ENCODE assay signal across 11 mouse cellular contexts in genomic region chr16:92200615-92201014, GRCm38 (mm10).
A peak's percentile ranks its signal among the peaks of the same experiment; 100 is the strongest.
DNase-seq lines count a peak whose midpoint lies in the region; ATAC-seq and TF ChIP-seq lines count a peak whose summit lies in the region.
"Had no signal": no experiment of that assay in that cellular context is flagged by ENCODE, and none has a peak within 500 bp of the region (broad histone marks: within the 10 kb centered on the region; RNA-seq: fewer than 3 reads in every experiment).

No protein-coding gene starts in this region.

- H3K4me2 ChIP-seq in heart, embryonic 11.5 days, result no peak overlapping the region
- no peak overlapping the region for H3K4me2 ChIP-seq in hindbrain, embryonic 14.5 days (replicated peaks)
- H3K4me2 ChIP-seq in liver, embryonic 12.5 days, result no peak overlapping the region

- intact Hi-C loops in heart, postnatal 10 days (cut with DNase I), result no loop called here

- no peak for TF ChIP-seq POLR2A in brain, embryonic 14.5 days (IDR thresholded peaks at IDR 0.05; ENCODE audit: borderline replicate concordance, extremely low read depth, insufficient read depth, insufficient read length, poor library complexity, severe bottlenecking)

- DNase-seq in heart, postnatal 10 days, result peak; percentile 46 to 49
- peak; percentile 24 for DNase-seq in 3T3-L1 (ENCODE audit: low read depth, low spot score)
- peak; percentile 62 for DNase-seq in brain, embryonic 14.5 days (ENCODE audit: low read depth)
- DNase-seq in hindbrain, embryonic 14.5 days (ENCODE audit: low spot score), result no peak
- DNase-seq in kidney, postnatal 14 days, result no peak
- DNase-seq in spleen, postnatal 4 days (ENCODE audit: low spot score in 2 of 2), result no peak
- DNase-seq: adrenal gland, postnatal 10 days; liver had no signal

- no peak for ATAC-seq in heart, embryonic 11.5 days (replicated peaks; ENCODE audit: insufficient number of reproducible peaks, low FRiP score, low TSS enrichment)
- ATAC-seq in hindbrain, embryonic 14.5 days (ENCODE audit: low FRiP score), result peak; percentile 87; the same call in 1 of the 2 replicates
- ATAC-seq in liver, embryonic 12.5 days, result no peak

- no peak overlapping the region for H3K27ac ChIP-seq in heart, embryonic 11.5 days (ENCODE audit: low read depth, low read length)
- no peak overlapping the region for H3K27ac ChIP-seq in hindbrain, embryonic 14.5 days
- no peak overlapping the region for H3K27ac ChIP-seq in liver, embryonic 12.5 days
- H3K27ac ChIP-seq: kidney, postnatal 0 days had no signal

- no peaks in the 10 kb centered on the region for H3K9me3 ChIP-seq in heart, embryonic 11.5 days (replicated peaks; ENCODE audit: control insufficient read depth, low read length)
- H3K9me3 ChIP-seq in hindbrain, embryonic 14.5 days (ENCODE audit: control insufficient read depth, low read length), result no peaks in the 10 kb centered on the region
- no peaks in the 10 kb centered on the region for H3K9me3 ChIP-seq in liver, embryonic 12.5 days (replicated peaks)

- H3K9ac ChIP-seq in heart, embryonic 11.5 days (ENCODE audit: low read depth, low read length), result no peak overlapping the region
- H3K9ac ChIP-seq in hindbrain, embryonic 14.5 days, result no peak overlapping the region
- no peak overlapping the region for H3K9ac ChIP-seq in liver, embryonic 12.5 days

- no peaks in the 10 kb centered on the region for H3K4me1 ChIP-seq in heart, embryonic 11.5 days (ENCODE audit: control insufficient read depth, insufficient read depth, low read length)
- no peaks in the 10 kb centered on the region for H3K4me1 ChIP-seq in hindbrain, embryonic 14.5 days (replicated peaks; ENCODE audit: control insufficient read depth, insufficient read depth, low read length)
- no peaks in the 10 kb centered on the region for H3K4me1 ChIP-seq in liver, embryonic 12.5 days

- no peaks in the 10 kb centered on the region for H3K36me3 ChIP-seq in heart, embryonic 11.5 days (ENCODE audit: control insufficient read depth, insufficient read depth, low read length)
- H3K36me3 ChIP-seq in hindbrain, embryonic 14.5 days (replicated peaks; ENCODE audit: control insufficient read depth, insufficient read depth), result no peaks in the 10 kb centered on the region
- H3K36me3 ChIP-seq in liver, embryonic 12.5 days, result no peaks in the 10 kb centered on the region

- no peak for TF ChIP-seq CTCF in brain, embryonic 14.5 days (IDR thresholded peaks at IDR 0.05; ENCODE audit: borderline replicate concordance, extremely low read depth, insufficient read depth, insufficient read length)

- no peak overlapping the region for H3K4me3 ChIP-seq in heart, embryonic 11.5 days (ENCODE audit: low read depth, low read length)
- H3K4me3 ChIP-seq in hindbrain, embryonic 14.5 days (replicated peaks; ENCODE audit: low read length), result no peak overlapping the region
- H3K4me3 ChIP-seq in liver, embryonic 12.5 days, result no peak overlapping the region

- 69% methylated on average over 7 of the region's 7 CpGs for WGBS in heart, embryonic 11.5 days (ENCODE audit: insufficient replicate concordance)
- 33% methylated on average over 7 of the region's 7 CpGs for WGBS in hindbrain, embryonic 14.5 days
- 73% methylated on average over 7 of the region's 7 CpGs for WGBS in liver, embryonic 12.5 days (ENCODE audit: insufficient replicate concordance)

- H3K27me3 ChIP-seq in heart, embryonic 11.5 days (ENCODE audit: control insufficient read depth, insufficient read depth, low read length), result no peaks in the 10 kb centered on the region
- no peaks in the 10 kb centered on the region for H3K27me3 ChIP-seq in hindbrain, embryonic 14.5 days (ENCODE audit: control insufficient read depth, insufficient read depth, low read length)
- no peaks in the 10 kb centered on the region for H3K27me3 ChIP-seq in liver, embryonic 12.5 days (replicated peaks)

Comparison
In these comparisons a context has a peak if more than half of its experiments do, and no peak if none do; other contexts are left out.
1. DNase-seq: peak in heart, postnatal 10 days (2 of 2), 3T3-L1 (single experiment) and brain, embryonic 14.5 days (single experiment); none in hindbrain, embryonic 14.5 days (single experiment), kidney, postnatal 14 days (single experiment) and spleen, postnatal 4 days (0 of 2).